Mouse (Mus musculus): Measurements from ENCODE around the gene Mob3b.

DNA sequence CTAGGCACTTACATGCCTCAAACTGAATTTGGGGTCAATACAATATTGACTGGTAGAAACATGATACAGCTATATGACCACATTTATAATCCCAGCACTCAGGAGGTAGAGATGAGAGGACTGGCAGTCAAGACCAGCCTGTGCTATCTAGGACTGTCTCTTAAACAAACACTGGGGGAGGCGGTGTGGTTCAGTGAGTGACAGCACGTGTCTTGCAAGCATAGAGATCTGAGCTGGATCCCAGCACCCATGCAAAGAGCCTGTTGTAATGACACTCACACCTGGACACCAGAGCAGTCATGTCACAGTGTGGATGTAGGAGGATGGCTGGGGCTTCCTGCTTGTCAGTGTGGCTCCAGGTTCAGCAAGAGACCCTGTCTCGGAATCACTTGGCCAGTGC is 124.5 kb downstream of the Mob3b start:
- TF ChIP-seq EP300 (IDR thresholded peaks at IDR 0.05; ENCODE audit: low read depth) (no peak), CTCF (IDR thresholded peaks at IDR 0.05; ENCODE audit: low read depth) (no peak)
